Mouse (Mus musculus): ENCODE data around the gene Lipi.
A peak's percentile ranks its signal among the peaks of the same experiment; 100 is the strongest.

Lipi gene

DNA sequence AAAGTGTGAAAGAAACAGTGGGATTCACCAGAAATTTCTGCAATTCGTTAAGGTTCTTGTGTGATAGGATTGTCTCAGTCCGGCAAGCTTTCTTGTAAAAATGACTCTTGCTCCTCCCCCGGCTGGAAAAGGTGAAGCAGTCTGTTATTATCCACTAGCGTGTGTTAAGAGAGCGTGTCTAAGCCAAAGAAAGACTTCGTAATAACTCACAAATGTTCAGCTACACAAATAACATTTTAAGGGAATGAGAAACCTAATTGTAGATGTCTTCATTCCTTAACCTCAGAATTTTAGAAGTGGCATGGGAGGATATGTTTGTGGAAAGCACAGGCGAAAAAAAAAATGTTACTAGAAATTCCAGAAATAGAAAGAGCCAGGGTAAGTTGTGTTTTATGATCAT is at the start of gene Lipi:
Gene Lipi (minus strand): TSS at position 101 of the 400 bp plus-strand sequence.
- no peak for DNase-seq (ENCODE audit: low spot score in 2 of 2)

DNA sequence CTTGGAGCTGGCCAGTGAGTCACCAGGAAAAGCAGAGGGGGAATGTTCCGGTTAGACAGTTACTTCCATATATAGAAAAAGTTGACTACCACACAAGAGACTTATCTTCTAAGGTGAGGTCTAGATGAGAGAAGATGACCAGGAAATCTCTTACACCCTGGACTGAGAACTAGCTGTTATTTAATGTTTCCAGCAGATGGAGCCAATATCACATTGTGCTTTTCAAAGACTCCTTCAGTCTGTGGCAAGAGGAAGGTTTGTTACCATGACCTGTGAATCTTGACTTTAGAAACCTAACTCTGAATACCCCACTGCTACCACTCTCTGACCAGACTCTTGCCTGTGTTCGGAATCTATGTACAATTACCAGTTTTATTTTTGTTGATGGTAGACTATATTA is 42.0 kb upstream of the Lipi start:
- no peak for DNase-seq (ENCODE audit: low spot score in 2 of 2)

DNA sequence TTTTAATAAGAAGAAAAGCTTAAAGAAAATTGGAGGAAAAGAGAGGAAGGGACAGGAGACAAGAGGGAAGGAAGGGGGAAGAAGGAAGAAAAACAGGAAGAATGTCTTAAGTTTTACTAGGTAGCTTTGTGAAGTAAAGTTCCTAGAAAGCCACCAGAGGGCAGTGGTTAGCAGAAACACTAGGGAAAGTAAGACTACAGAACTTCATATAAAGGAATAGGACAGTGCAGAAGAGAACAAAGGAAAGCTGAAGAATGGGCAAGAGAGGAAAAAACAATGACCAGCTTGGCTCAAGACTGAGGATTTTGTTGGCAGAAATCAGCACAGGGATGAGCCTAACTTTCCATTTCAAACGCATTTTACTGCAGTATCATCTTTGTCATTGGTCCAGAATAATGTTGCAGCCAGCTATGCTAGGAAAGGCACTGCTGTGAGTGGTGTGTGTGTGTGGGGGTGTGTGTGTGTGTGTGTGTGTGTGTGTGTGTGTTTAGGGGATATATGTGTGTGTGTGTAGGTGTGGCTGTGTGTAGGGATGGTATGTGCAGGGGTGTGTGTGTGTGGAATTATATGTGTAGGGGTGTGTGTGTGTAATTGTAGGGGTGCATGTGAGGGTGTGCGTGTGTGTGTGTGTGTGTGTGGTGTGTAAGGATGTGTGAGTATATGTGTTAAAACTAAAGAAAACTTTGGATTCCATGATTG is 31.9 kb upstream of the Lipi start:
- DNase-seq (ENCODE audit: low spot score in 2 of 2), result peak in 1 of 2 experiments; percentile 7

DNA sequence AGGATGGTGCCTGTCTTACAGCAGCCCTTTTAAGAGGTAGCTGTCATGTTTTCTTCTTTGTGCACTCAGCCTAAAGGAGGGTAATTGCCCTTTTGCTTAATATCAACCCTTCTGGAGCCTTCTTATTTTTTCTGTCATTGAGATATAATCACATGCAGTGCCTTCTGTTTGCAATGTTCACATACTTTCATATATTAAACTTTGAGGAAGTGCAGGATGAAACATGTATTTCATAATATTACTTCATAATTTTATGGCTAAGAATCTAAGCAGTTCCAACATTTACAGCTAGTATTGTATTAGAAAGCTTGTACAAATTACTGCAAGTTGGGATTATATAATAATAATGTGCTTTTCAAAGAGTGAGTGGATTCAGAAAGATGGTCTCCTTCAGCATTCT is 26.7 kb upstream of the Lipi start:
- DNase-seq (ENCODE audit: low spot score in 2 of 2), result no peak

DNA sequence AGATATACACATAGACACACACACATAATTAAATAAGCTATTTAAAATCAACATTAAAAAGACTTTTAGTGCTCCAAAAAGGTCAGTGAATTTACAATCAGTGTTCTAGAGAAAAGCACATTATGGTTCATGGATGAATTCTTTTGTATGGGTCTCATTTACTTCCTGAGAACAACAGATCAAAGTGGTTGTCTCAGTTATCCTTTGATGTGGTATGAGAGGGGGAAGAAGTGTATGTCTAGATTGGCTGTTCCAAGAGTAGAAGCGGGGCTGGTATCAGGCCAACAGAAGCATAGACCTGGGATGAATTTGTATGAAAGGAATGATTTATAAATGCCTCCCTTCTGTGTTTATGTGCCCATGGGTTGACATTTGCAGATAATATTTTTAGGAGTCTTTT is 20.6 kb upstream of the Lipi start:
- DNase-seq (ENCODE audit: low spot score in 2 of 2), result no peak

DNA sequence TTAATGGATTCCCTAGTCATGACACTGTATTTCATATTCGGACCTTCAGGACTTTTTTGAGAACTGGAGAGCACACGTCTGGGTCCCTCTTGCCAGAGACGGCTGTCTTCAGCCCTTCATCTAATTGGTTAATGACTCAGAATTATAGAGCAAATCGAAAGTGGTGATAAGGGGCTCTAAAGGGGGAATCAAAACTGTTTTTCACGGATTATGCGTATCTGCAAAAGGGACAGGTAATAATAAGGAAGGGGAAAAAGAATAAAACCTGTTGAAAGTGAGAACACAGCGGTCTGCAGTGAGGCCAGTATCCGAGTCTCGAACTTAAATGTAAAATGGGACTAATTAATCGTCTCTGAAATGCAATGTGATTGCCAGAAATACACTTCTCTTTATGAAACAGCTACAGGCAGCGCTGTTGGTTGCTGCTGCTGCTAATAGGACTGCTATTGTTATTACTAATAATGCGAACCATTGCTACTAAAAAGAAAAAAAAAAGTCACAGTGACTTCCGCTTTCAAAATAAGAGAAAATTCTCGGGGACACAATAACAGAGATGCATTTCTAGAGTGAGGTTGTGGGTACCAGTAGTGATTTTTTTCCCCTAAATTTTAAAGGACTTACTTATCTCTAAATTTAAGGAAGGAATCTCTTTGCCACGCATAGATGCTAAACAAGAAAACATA is 7.8 kb upstream of the Lipi start:
- DNase-seq (ENCODE audit: low spot score in 2 of 2), result no peak

DNA sequence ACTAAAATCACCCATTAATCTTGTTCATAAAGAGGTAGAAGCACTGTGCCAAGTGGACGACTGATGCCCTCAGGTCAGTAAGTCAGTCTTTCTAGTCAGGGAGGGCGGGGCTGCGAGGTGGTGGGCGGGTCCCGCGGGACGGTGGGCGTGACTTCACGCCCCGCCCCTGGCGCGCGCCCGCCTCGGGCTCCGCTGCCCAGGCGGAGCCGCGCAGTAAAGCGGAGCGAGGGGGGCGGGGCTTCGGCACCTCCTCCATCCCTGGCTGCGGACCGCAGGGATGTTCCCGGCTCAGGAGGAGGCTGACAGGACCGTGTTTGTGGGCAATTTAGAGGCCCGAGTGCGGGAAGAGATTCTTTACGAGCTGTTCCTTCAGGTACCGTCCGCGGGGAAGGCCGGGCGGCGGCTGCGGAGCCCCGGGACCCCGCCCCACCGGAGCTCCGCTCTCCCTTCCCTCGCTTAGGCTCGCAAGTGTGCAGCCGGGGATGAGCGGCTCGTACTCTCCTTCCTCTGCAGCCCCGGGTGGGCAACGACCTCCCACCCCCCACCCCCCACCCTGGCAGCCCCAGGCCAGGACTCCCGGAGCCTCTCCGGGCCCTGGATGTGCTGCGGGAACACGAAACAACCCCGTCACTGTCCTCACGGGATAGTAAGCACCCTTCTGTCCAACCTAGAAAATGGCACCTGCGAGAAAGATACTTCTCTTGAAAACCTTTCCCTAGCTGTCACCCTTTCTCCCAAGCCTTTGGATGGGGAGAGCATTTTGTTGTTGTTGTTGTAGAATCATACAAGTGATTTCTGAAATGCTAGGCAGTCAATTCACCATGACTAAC is 7.0 kb upstream of the Lipi start, which contains the start of gene Rbm11:
Gene Rbm11 (plus strand): TSS at position 174 of the 830 bp plus-strand sequence.
- peak; percentile 58 to 67 for DNase-seq (ENCODE audit: low spot score in 2 of 2)

DNA sequence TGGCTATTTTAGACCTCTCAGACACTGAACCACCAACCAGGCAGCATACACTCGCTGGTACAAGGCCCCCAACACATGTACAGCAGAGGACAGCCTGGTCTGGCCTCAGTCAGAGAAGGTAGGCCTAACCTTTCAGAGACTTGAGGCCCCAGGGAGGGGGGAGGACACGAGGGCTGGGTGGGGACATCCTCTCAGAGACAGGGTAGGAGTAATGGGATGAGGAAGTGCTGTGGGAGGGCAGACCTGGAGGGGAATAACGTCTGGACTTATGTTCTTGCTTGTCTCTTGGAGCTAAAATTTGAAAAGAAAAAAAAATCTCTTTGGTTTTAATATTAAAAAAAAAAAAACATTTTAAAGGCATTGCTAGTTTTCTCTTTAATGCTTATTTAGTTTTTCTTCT is 605 bp upstream of the Lipi start:
- no peak for DNase-seq (ENCODE audit: low spot score in 2 of 2)

DNA sequence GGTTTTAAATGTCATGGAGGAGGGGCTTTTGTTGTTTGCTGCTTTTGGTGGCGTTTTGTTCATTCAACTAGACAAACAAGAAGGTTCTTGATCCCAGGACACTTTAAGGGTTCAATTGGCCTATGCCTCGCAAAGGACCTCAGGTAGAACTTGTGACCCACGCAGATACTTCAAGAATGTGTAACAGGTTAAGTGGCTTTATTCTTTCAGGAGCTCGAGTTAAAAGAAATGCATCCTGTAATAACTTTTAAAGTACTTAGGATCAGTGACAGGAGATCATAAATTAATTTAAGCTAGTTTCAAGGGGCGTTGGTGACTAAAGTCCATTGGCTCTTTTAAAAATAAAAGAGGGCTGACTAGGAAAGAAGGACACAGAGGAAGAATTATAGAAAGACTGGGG is 3.6 kb downstream of the Lipi start:
- no peak for DNase-seq (ENCODE audit: low spot score in 2 of 2)

DNA sequence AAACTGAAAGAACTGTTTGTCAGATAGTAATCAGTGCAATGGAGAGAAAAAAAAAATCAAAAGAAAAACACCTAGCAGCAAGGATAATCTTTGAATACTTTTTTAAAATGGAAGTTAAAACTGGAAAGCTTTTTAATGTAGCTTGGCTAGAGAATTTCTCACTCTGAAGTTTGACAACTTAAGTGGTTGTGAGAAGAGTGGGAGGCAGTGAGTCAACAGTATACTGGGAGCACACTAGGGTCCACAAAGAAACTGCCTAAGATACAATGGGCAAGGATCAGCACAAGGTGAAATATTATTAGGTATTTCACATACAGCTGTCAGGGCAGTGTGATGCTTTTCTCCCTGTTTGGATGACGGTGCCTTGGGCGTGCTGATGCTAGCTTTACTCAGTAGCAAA is 23.0 kb downstream of the Lipi start:
- no peak for DNase-seq (ENCODE audit: low spot score in 2 of 2)

DNA sequence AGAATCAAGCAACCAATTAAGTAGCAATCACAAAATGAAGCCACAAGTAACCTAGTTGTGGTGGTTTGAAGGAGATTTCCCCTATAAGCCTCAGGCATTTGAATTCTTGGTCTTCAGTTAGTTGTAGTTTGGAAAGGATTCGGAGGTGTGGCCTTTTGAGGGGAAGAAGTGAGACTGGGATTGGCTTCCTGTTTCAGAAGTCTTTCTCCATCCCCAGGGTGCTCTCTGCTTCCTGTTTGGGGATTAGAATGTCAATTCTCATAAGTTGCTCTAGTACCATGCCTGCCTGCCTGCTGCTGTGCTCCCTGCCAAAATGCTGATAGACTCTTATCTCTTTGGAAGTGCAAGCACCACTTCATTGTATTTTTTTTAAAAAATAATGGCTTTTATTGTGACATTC is 40.6 kb downstream of the Lipi start:
- no peak for DNase-seq (ENCODE audit: low spot score in 2 of 2)

DNA sequence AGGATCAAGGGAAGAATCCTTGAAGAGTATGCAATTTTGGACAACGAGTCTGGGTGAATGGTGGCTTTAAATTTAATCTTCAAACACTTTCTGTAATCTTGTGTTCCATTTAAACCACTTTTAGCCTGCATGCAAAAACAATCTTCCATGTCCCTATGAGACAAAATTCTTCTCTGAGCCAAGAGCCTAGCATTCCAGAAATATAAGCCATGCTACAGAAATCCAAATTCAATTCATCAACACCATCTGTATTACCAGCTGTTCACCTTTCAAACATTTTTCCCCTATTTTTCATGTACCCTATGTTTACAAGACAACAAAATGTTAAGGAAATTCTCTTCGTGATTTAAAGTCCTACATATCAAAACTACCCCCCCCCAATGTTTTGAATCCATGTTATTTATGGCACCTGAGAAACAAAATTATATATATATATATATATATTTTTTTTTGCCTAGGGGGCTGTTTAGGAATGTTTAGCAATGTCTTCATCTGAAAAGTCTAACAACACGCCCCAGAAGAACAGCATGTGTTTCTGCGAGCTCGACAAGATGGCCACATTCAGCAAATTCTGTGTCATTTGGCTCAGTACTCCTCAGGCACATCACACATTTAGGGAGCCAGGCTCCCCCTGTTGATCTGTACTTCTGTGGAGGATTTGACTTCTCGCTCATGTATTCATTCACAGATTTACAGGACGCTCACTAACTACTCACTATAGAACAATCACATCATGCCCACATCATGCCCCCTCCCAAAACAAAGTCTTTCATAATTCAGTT is 47.9 kb downstream of the Lipi start:
- DNase-seq (ENCODE audit: low spot score in 2 of 2), result peak in 1 of 2 experiments; percentile 11

DNA sequence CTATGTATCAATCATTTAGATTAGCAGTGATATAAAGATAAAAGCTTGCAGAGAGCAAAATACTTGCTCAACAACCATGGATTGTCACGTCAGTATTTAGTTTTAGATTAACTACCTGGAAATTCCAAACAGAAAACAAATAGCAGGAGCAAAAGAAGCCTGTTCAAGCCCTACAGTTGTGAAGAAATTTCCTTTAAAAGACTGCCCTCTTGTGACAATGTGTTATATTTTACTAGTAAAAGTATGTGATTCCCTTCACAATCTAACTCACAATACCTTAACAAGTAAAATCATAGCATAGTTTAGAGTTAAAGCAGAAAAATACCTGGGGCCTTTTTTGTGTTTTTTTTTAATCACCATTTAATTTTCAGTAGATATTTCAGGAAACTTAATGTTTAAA is 54.2 kb downstream of the Lipi start:
- no peak for DNase-seq (ENCODE audit: low spot score in 2 of 2)

DNA sequence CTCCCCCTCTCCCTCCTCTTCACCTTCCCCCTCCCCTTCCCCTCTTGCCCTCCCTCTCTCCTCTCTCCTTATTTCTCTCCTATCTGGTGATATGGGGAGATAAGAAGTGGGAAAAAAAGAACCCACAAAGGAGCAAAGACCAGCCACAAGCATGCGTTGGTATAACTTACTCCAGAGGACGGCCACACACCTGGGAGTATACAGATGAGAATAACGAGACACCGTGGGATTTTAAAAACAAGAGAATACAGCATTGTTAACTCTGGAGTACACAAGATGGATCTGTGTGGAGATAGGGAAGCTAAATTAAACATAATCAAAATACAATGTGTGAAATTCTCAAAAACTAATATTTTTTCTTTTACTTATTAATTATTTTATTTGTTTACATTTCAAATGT is 89.3 kb downstream of the Lipi start:
- DNase-seq (ENCODE audit: low spot score in 2 of 2), result no peak
